Mouse (Mus musculus): Measurements from ENCODE around the gene Ninj1. TPM values are rescaled to one million over a fixed set of nuclear protein-coding genes. Genes with fewer than 3 reads are reported as not detected.

Gene Ninj1
- total RNA-seq, 4 experiments from 2014 or later = 111 to 152 (median 131) TPM

DNA sequence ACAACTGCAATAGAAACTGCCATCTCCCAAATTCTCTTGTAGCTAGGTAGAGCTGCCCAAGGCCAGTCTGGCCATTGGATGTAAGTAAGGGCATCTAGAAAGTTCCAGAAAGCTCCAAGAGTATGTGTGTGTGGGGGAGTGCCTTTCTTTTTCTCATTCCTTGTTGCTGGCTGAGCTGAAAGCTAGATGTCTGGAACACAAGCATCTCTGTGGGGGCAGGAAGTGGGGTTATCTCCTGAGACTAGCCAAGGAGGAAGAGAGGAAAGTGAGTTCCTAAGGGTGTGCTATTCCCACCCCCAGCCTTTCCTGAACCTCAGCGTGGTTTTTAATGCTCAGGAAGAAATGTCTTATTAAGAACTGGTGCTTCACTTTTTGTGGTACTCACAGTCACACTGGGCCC lies 15.6 kb upstream of the Ninj1 start:
- DNase-seq (ENCODE audit: low spot score) = no peak

DNA sequence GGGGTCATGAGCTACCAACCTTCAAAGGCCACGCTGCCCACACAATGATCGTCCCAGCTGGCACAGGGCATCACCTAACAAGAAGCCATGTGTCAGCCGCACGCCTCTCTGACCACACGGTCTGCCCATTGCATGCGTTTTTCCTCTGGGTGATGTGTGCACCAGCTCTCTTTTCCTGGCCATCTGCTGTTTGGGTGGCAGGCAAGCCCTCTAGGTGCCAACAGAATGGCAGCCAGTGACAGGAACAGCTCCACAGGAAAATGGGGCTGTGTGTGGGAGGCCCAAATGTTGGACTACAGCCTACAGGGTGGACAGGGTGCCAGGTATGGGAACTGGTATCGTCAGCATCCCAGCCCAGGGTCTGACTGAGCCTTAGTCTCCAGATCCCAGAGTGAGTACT lies 14.9 kb upstream of the Ninj1 start:
- no peak for DNase-seq (ENCODE audit: low spot score)

DNA sequence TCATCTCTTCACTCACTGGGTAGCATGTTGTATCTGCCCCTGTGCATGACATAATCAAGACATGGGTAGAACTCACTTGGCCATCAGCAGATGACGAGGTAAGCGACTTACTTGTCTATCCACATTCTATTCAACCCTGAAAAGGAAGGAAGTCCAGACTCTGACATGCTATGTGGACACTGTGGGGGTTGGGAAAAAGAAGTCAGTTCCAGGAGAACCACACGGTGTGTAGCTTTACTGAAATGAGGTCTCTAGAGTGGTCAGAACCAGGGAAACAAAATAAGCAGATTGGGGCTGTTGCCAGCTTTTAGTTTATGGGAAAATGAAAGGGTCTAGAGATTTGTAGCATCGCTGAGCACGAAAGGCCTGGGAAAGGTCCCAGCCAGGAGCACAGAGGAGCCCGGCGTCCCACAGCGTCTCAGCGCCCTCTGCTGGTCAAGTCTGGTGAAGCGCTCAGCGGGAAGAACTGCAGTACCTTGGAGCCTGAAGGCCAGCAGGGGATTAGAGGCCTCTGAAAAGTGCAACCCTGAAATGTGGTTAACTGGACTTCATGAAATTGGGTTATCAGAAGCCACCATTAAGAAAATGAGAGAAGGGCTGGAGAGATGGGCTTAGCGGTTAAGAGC lies 14.2 kb upstream of the Ninj1 start:
- peak; percentile 89 for DNase-seq (ENCODE audit: low spot score)

DNA sequence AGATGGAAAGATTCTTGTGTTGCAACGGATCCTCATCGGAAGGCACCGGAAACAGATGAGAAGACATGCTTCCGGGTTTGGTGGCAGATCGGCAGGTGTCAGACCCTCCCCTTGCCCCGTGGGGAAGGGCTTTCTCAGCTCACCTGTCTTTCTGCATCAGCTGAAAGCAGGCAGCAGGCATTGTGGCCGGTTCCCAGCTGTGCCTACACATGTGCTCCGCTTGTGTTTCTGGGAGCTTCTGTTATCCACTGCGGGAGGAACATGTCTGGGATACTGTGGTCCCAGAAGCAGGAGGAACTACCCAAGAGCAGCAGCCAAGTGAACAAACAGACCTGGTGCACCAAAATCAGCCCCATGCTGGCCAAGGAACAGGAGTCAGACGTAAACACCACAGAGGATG lies 11.8 kb upstream of the Ninj1 start:
- DNase-seq (ENCODE audit: low spot score) = no peak

DNA sequence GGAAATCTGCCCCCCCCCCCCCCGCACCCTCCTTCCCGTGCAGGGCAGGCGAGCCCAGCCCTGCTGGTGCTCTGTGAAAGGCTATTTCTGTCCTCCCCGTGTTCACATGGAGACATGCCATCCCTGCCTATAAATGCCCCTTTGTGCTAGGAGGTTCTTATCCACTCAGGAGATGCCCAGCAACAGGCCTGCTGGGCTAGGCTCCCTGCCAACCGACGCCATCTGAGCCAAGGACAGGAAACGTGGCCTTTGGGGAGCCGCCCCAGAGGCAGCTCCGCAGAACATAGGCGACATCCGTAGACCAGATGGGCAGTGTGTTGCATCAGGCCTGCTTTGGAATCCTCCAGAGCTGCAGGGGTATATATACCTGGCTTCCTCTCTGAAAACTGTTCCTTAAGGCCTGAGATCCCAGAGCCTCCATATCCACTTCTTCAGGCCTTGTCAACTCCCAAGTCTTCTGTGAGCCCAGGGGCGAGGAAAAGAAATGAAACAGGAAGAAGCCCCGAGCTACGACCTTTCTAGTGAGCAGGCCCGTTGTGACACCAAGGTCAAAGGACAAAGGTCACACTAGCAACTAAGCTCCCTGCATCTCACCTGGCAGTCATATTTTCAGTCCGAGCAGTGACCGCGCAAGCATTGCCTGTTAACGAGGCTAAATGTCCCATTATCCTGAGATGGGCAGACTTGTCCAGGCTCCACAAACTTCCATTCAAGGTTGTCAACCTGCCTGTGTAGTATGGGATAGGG lies 8.3 kb upstream of the Ninj1 start:
- DNase-seq (ENCODE audit: low spot score) = peak; percentile 80

DNA sequence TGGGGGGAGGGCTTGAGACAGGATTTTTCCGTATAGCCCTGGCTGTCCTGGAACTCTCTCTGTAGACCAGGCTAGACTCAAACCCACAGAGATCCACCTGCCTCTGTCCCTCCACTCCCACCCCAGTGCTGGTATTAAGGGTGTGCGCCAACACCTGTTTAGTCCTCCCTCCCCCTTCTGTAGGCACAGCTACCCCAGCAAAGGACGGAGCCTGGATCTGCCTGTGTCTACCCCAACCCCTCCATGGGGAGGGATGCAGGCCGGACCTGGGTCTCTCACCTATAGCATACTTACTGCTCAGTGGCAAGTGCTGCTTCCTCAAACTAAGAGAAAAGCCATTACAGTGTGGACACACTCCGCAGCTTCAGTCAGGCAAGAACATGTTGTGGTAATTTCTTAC lies 7.0 kb upstream of the Ninj1 start:
- no peak for DNase-seq (ENCODE audit: low spot score)

DNA sequence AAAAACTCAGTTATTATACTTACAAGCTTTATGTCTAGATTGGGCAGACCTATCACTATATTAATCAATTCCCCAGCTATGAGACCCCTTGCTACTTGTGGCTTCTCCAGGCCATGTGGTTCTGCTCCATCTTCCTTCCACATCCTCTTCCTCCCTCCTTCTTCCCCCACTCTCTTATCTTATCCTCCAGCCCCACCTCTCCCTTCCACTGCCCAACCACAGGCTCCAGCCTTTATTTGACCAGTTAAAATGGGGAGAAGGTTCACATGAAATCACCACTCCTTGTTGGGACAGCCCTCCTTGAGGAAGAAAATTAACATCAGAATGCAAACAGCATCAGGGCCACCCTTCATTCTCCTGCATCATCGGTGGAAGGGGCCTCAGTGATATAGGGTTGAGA lies 6.6 kb upstream of the Ninj1 start:
- DNase-seq (ENCODE audit: low spot score) = no peak

DNA sequence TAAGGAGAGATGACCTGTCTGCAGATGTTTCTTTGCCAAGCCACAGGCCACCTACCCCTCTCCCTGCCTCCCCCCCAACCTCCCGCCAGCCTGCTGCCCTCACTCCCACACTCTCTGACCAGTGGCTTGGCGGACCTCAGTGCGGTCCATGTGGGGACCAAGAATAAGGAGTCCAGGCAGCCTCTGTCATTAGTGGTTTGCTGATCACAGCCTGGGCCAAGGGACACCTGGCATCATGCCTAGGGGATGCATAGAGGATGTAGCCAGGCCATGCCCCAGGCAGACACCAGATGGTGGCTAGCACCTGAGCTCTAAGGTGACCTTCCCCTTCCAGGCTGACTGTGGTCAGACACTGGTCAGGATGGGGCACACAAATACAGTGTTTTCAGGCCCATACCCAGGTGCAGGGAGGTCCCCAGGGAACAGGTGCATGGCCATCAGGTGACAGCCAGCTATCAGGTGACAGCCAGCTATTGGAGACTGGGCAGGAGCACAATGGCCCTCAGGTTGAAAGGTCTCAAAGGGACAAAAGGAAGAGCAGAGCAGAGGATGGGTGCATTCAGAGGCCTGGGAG lies 5.8 kb upstream of the Ninj1 start:
- no peak for DNase-seq (ENCODE audit: low spot score)

DNA sequence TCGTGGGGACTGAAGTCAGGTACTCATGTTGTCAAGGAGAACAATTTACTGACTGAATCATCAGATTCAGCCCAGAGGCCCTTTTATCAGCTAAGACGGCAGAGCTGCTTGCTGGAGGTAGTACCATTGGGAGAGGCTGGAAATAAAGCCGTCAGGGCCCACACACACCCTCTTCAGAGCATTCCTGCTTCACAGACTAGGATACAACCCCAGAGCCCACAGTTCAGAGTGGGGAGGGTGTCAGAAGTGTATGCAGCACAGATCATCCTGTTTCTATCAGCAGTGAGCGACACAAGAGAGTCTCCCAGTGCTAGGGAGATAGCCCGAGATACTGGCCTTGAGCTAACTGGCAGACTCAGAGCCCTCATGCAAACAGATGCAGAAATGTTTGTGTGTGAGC lies 4.1 kb upstream of the Ninj1 start:
- no peak for DNase-seq (ENCODE audit: low spot score)

DNA sequence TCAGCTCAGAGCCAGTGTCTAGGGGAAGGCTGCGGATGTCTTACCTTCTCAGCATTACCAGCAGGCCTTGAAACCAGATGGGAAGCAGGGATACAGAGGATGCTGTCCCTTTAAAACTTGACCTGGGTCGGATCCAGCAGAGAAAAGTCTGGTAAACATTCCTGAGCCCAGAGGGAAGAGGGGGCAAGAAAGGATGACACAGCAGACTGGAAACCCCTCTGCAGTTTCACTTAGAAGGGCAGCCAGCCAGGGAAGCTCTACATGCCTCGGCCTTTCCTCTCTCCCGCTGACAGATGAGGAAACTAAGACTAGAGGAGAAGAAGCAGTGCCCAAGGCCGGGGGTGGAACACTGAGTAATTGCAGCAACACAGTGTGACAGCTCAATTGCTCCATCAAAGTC lies 3.6 kb upstream of the Ninj1 start:
- DNase-seq (ENCODE audit: low spot score) = no peak

DNA sequence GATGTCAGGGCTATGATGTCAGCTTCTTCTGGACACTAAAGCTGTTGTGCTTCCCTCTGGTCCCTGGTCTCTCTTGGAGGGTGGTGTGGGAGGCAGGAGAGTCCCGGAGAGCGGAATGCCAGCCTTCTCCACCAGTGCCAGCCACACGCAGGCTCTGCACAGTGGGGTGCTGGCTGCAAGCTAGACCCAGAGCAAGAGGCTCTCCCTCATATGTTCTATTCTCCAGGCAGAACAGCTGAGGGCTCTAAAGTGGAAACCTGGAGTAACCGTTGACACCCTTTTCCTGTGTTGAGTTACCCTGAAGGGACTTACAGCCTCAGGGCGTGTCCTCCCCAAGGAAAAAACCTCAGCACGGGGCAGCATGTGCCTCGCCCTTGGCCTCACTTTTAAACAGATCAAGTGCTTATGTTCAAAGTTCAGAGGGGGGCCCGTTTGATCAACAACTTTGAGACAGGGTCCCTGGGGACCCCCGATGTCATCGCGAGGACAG lies 442 bp upstream of the Ninj1 start:
- DNase-seq (ENCODE audit: low spot score) = peak; percentile 81

DNA sequence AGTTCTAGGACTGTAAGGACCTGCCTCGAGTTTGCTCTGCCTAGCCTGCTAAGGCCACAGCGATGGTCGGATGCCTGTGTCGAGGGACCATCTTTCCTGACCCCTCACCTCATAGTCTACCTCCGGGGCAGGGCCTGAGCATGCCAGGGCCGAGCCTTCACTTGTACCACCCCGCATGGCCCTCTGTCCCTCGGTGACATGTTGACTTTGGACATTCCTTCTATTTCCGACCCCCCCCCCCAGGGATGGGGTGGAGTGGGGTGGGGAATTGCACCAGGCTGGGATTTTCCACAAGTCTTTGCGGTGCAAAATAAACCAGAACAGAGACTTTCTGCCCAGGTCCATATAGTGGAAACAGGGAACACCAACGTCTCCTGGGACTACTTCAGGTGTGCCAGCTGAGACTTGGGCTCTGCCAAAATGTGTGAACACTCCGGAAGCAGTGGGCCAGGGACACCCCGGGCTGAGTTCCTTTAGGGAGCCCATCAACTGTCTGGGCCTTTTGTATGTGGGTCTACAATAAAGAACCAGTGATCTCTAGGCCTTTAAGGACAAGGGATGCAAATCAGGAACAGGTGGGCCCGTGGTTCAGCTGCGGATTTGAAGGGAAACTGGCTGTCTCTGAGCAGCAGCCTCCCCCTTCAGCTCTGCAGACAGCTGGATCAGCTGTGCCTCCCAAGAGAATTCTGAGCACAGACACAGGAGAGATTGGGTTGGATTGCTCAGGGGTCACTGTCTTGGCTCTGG lies 1.1 kb downstream of the Ninj1 start:
- DNase-seq (ENCODE audit: low spot score) = no peak

DNA sequence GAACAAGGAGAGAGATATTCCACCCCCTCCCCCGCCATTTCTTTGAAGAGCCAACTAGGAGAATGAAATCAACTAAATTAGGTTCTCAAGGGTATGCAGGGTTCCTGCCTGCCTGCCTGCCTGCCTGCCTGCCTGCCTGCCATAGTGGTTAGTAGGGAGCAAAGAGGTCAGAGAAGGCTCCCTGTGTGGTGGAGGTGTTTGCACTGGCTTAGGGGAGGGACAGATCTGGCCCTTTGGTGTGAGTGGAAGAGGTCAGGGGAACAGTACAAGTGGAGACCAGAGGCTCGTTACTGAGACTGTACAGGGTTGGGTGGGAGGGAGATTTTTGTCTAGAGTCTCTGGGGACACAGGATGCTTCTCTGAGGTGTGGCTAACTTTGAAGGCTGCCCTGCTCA lies 1.7 kb downstream of the Ninj1 start:
- no peak for DNase-seq (ENCODE audit: low spot score)

DNA sequence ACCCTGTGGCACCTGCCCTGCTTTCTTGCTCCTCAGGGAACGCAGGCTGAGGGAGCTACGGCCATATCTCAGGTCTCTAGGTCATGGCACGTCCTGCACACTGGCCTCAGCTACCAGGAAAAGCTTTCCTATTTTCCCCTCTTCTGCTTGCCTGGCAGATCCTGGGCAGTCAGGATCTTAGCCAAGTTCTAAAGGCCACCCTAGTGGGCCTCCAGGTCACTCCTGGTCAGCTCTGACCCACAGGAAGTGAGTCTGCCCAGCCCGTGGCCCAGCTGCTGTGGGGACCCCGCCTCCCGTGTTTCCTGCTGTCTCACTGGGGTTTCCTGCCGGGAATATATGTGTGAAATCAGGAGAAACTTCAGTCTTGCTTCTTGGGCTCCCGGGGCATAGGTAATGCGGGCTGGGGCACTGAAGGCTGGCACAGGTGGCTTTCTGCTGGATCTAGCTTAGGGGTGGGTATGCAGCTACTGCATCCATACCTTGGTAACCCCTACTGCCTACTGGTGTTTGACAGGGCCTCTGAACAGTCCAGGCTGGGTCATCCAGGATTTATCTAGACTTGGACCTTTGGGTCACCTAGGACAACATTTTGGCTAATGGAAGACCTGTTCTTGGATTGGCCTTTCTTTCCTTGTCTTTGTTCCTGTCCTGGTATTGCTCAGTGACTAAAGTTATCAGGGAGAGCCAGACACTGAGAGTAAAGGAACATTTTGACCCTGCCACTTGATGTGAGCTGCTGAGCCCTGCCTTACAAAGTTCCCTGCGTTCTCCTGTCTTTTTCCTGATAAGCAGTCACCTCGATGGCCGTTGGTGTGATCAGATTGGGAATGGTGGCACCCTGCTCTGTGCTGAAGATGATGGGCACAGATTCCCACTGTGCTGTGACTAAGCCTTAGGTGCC lies 2.9 kb downstream of the Ninj1 start:
- peak; percentile 76 for DNase-seq (ENCODE audit: low spot score)

DNA sequence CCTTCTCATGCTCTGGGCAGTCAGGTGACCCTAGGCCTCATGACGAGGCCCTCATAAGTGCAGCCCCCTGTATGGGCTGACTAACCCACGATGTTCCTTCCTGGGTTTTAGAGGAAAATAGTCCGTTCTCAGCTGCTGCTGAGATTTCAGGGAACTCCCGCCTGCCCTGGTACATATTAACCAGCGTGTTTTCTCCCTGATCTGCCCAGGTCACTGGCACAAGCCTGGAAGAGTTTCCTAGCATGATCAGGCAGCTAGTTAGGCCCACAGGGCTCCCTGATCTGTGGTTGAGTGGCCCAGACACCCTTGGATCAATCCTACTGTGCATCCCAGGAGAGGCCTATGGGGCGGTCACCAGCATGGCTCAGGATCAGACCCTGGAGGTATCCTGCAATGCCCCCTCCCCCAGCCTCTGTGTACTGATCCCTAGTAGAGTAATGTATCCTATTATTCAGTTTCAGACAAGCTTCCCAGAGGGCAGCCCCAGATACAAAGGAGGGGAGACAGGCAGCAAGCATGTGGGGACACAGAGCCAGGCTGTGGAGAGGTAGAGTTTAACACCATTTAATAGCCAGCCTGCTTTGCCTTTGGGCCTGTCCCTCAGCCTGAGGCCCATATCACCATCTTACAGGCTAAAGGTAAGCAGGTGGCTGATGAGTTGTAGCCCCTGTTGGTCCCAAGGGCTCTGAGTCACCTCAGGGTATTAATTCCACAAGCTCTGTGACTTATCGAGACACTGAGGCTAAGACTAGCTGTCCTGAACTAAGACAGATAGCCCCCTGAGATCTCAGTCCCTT lies 3.8 kb downstream of the Ninj1 start:
- no peak for DNase-seq (ENCODE audit: low spot score)

DNA sequence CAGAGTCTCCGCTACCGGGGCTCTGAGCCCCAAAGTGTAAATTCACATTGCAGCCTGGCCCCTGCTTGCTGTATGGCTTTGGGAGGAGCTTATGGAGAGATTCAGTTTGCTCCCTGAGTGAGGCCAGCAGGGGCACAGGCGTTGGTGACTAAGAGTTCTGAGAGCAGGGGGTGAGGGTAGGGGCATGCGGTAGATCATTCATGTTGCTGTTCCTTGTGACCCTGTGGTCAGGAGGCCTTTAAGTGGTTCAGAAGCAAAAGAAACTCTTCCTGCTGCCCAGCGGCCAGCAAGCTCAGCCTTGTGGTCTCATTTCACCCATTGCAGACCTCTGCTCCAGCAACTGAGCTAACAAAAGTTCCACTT lies 4.4 kb downstream of the Ninj1 start:
- DNase-seq (ENCODE audit: low spot score) = no peak

DNA sequence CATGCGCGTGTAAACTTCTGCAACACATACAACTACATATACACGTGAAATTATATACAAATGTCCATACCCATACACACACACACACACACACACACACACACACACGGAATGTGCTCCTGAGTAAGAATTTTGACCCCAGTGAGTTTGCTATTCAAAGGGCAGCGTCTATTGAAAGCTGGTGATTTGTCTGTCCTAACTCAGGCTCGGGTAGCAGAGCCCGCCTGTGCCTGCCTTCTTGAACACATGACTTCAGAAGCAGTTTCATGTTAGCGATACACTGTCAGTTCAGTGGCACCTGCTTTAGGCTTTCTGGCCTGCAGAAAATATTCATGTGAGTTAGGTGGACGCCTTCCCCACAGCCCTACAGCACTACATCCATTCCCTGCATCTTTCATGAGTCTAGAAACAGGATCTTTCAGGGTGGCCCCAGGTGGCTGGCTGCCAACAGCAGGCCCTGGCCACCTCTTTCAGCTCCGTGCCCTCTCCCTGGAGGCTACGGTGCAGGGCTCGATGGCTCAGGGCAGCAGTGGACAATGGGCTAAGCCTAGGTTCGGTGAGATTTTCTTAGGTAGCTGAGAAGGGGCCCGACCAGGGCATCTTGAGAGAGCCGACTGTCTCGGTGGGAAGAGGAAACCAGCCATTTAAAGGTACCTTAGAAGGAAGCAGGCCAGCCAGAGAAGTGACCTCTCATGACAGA lies 5.0 kb downstream of the Ninj1 start:
- DNase-seq (ENCODE audit: low spot score) = no peak

DNA sequence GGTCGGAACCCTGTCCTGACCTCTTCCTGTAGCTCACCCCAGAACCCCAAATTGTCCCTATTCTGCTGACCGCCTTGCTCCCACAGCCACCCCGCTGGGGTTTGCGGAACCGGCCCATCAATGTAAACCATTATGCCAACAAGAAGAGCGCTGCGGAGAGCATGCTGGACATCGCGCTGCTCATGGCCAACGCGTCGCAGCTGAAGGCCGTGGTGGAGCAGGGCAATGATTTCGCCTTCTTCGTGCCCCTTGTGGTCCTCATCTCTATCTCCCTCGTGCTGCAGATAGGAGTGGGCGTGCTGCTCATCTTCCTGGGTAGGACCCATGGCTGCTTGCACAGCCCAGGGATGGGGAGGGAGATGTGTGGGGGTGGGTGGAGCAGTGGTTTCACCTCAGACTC lies 6.4 kb downstream of the Ninj1 start:
- no peak for DNase-seq (ENCODE audit: low spot score)

DNA sequence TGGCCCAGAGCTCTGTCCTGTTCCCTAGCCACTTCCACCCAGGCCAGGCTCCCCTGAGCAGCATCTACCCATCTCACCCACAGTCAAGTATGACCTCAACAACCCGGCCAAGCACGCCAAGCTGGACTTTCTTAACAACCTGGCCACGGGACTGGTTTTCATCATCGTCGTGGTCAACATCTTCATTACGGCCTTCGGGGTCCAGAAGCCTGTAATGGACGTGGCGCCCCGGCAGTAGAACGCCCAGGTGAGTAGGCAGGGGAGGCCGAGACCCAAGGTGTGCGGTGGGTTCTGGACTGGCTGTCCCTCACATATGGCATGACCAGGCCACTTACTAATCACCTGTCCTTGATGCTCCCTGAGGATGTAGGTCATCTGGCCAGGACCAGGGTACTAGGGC lies 7.5 kb downstream of the Ninj1 start:
- no peak for DNase-seq (ENCODE audit: low spot score)

DNA sequence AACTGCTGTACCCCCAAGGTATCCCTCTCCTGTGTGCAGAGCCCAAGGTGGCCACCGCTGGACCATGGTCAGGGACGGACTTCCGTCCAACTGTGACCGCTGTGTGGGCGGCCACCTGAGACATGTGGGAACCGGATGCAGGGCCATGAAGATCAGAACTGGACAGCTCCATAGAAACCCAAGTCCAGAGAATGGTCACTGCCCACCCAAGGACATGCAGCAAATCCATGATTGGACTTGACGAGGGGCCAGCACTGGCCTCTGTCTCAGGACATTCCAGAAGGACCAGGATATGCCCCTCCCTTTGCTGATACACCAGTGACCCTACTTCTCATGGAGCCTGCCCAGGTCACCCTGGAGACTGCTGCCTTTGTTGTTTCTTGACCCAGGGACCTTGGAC lies 8.4 kb downstream of the Ninj1 start:
- no peak for DNase-seq (ENCODE audit: low spot score)
